Mouse (Mus musculus): ENCODE measurements around the gene Lyz1. TPM values are rescaled to one million over a fixed set of nuclear protein-coding genes. Genes with fewer than 3 reads are reported as not detected.

Lyz1 gene
- polyA plus RNA-seq, 1 experiment from 2014 or later, result not detected

DNA sequence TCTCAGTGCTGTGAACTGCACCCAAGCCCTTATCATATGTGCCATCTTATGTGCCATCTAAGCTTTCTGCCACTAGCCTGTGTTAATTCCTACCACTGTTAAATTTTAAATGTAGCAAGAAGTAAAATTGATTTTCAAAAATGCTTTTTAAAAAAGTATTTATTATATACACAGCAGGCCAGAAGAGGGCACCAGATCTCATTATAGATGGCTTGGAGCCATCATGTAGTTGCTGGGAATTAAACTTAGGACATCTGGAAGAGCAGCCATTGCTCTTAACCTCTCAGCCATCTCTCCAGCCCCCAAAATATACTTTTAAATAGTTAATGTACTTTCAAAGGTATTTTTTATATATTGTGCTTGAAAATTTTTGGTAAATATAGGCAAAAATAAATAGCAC, 20.6 kb downstream of the Lyz1 start:
- Histone ChIP-seq H3K4me2 (replicated peaks) (no peak overlapping the region), H3K9me3 (no peaks in the 10 kb centered on the region), H3K4me3 (no peak overlapping the region), H3K36me3 (no peaks in the 10 kb centered on the region), H3K27ac (replicated peaks) (no peak overlapping the region), H3K27me3 (no peaks in the 10 kb centered on the region), H3K9ac (replicated peaks) (no peak overlapping the region), H3K4me1 (no peaks in the 10 kb centered on the region)
- ATAC-seq (replicated peaks), result no peak

DNA sequence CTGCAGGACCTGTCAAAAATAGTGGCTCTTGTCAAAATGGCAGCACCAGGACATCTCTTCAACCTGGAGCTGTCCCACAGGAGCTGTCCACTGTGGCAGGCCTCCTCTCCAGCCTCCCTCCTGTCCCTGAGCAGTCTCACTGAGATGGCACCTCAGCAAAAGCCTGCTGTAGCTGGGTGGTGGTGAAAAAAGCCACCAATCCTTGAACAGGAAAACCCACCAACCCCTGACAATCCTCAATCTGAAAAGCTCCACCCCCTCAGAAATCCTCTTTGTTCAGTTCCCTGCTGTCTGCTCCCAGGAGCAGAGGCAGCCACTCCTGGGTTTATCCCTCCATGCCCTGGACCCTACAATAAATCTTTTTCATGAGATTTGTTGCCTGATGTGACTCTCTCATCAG, 32.8 kb downstream of the Lyz1 start:
- H3K9me3 ChIP-seq, result no peaks in the 10 kb centered on the region
- no peaks in the 10 kb centered on the region for H3K36me3 ChIP-seq
- no peak overlapping the region for H3K4me2 ChIP-seq (replicated peaks)
- H3K9ac ChIP-seq (replicated peaks), result no peak overlapping the region
- no peak for ATAC-seq (replicated peaks)
- H3K27ac ChIP-seq (replicated peaks), result no peak overlapping the region
- no peaks in the 10 kb centered on the region for H3K27me3 ChIP-seq
- no peak overlapping the region for H3K4me3 ChIP-seq
- H3K4me1 ChIP-seq, result no peaks in the 10 kb centered on the region

DNA sequence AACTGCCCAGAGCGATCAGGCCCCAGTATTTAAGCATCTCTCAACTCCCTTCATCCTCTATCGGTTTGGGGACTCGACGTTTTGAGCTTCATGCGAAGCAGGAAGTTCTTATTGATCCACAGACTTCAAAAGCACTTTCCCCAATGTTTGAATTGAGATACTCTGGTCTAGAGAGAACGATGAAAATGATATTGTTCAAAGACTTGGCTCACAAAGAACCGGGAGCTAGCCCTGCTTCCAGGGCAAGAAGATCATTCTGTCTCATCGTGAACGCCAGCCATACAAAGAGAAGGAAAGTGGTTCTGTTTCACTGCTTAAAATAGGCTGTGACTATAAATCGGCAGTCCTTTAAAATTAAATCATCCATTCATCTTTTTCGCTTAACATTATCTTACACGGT, 54.1 kb downstream of the Lyz1 start, which contains the start of gene 9530003J23Rik:
TSS of gene 9530003J23Rik (minus strand) at position 101 of the 400 bp plus-strand sequence.
- no peaks in the 10 kb centered on the region for H3K36me3 ChIP-seq
- no peak within 1 kb of the TSS for H3K9ac ChIP-seq (replicated peaks)
- WGBS, result 90% methylated on average over 12 of the region's 12 CpGs
- H3K9me3 ChIP-seq, result no peaks in the 10 kb centered on the region
- H3K4me1 ChIP-seq, result no peaks in the 10 kb centered on the region
- H3K4me2 ChIP-seq (replicated peaks), result no peak within 1 kb of the TSS
- ATAC-seq (replicated peaks), result no peak
- no peak within 1 kb of the TSS for H3K4me3 ChIP-seq
- no peak within 1 kb of the TSS for H3K27ac ChIP-seq (replicated peaks)
- H3K27me3 ChIP-seq, result no peaks in the 10 kb centered on the region

Other genes starting within 250 kb of the Lyz1 start
- not detected in 2 replicates for gene Lrrc10, start 247.5 kb downstream of the Lyz1 start, polyA plus RNA-seq (2015; fragmentation: Nextera tagmentation; extraction: Ambion mirVana)
- 273 and 274 TPM in 2 replicates for gene Cct2, start 229.1 kb downstream of the Lyz1 start, polyA plus RNA-seq (2015; fragmentation: Nextera tagmentation; extraction: Ambion mirVana)
- 20.0 and 23.7 TPM in 2 replicates for gene Frs2, start 144.3 kb downstream of the Lyz1 start, polyA plus RNA-seq (2015; fragmentation: Nextera tagmentation; extraction: Ambion mirVana)
- 101 and 106 TPM in 2 replicates for gene Yeats4, start 68.4 kb downstream of the Lyz1 start, polyA plus RNA-seq (2015; fragmentation: Nextera tagmentation; extraction: Ambion mirVana)
- gene 9530003J23Rik, start 54.2 kb downstream of the Lyz1 start, polyA plus RNA-seq (2015; fragmentation: Nextera tagmentation; extraction: Ambion mirVana), result not detected in 2 replicates
- 15.7 and 18.2 TPM in 2 replicates for gene Lyz2, start 10.5 kb downstream of the Lyz1 start, polyA plus RNA-seq (2015; fragmentation: Nextera tagmentation; extraction: Ambion mirVana)
- 201 and 205 TPM in 2 replicates for gene Cpsf6, start 87.1 kb upstream of the Lyz1 start, polyA plus RNA-seq (2015; fragmentation: Nextera tagmentation; extraction: Ambion mirVana)

Measured in forebrain, embryonic 15.5 days (tissue).